Mouse (Mus musculus) testis, adult 2 months (tissue): ENCODE measurements at regions not wholly inside any gene's neighbourhood (a gene's known extent, or its start where the extent isn't known, plus 50 kb on each side); places are given as distances from the start of the nearest gene placed in this dataset.

Source experiments
- H3K27ac ChIP-seq: fragments of 200-500 bp; 2 replicates; pipeline ENCODE4 v1.5.1; 2012; ENCODE audit warnings: low read depth, low read length; ENCODE audit not compliant: control insufficient read depth, insufficient read depth
- H3K27me3 ChIP-seq: fragments of 200-500 bp; 2 replicates; pipeline ENCODE4 v1.6.1; 2012; ENCODE audit warnings: mild to moderate bottlenecking, low read length, moderate library complexity; ENCODE audit not compliant: control insufficient read depth, insufficient read depth
- H3K36me3 ChIP-seq: fragments of 200-500 bp; 2 replicates; pipeline ENCODE4 v1.6.1; 2012; ENCODE audit warnings: mild to moderate bottlenecking, low read length; ENCODE audit not compliant: control insufficient read depth, insufficient read depth
- H3K4me1 ChIP-seq: fragments of 200-500 bp; 2 replicates; pipeline ENCODE4 v1.6.1; 2012; ENCODE audit warnings: low read length; ENCODE audit not compliant: control insufficient read depth, insufficient read depth
- H3K4me3 ChIP-seq: fragments of 200-500 bp; 2 replicates; pipeline ENCODE4 v1.5.1; 2012; ENCODE audit warnings: low read depth, mild to moderate bottlenecking, low read length, moderate library complexity, mixed read lengths; ENCODE audit not compliant: control insufficient read depth
- CTCF ChIP-seq: fragments of 200-500 bp; IDR thresholded peaks from 2 replicates; pipeline ENCODE4 v1.5.1; 2012; ENCODE audit warnings: low read depth, mild to moderate bottlenecking, inconsistent platforms, low read length, moderate library complexity; ENCODE audit not compliant: control insufficient read depth, insufficient read depth, insufficient replicate concordance
- POLR2A ChIP-seq: fragments of 200-500 bp; IDR thresholded peaks from 2 replicates; pipeline ENCODE4 v1.6.1; 2012; ENCODE audit warnings: low read depth, mild to moderate bottlenecking, inconsistent platforms, low read length, moderate library complexity; ENCODE audit not compliant: control insufficient read depth

- Histone ChIP-seq H3K4me3 (no peak overlapping the region), H3K27ac (no peak overlapping the region), H3K4me1 (no peaks in the 10 kb centered on the region), H3K27me3 (no peaks in the 10 kb centered on the region), H3K36me3 (no peaks in the 10 kb centered on the region)
- TF ChIP-seq POLR2A, result no peak
- no peak for TF ChIP-seq CTCF
These were observed 206.0 kb downstream of the Lurap1l start for GRCm38 (mm10) chr4:81116411-81116810.

DNA sequence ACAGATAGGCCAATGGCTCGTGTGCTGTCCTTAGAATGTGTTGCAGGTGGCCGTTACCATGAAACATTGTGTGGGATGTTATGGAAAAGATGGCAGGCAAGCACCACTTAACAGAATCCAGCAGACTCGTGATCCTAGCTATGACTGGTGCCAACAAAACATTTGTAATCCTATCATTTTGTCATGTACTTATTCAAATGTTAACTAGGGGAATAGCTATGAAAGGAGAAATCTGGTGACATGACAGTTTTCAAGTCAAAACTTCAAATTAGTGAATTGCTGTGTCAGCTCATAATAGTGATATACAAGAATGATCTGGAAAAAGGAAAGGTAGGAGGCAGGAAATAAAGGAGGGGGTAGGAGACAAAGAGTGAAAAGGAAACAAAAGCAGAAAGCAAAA, 213.7 kb downstream of the Lurap1l start:
- H3K27ac ChIP-seq, result no peak overlapping the region
- no peaks in the 10 kb centered on the region for H3K27me3 ChIP-seq
- TF ChIP-seq CTCF (no peak), POLR2A (no peak)
- no peak overlapping the region for H3K4me3 ChIP-seq
- no peaks in the 10 kb centered on the region for H3K4me1 ChIP-seq
- H3K36me3 ChIP-seq, result no peaks in the 10 kb centered on the region

DNA sequence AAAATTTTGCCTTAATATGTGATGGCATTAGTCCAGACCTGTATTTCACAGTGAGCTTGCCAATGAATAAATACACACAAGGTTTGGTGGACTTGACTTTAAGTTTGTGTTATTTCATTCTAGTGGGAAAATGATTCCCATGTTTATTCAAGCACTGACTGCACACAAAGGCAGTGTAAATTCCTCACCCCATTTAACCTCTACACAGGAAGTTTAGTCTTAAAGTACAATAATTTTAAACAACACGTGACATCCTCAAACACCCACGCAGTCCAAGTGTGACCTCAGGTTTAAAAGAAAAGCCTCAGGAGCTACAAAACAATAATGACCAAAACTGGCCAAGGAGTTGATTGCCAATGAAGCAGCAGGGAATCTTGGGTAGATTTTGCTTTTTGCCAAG, 219.4 kb downstream of the Lurap1l start:
- no peaks in the 10 kb centered on the region for H3K4me1 ChIP-seq
- TF ChIP-seq CTCF, result no peak
- TF ChIP-seq POLR2A, result no peak
- no peaks in the 10 kb centered on the region for H3K27me3 ChIP-seq
- no peak overlapping the region for H3K27ac ChIP-seq
- no peak overlapping the region for H3K4me3 ChIP-seq
- no peaks in the 10 kb centered on the region for H3K36me3 ChIP-seq

GRCm38 (mm10) chr4:81173111-81173510, 262.7 kb downstream of the Lurap1l start:
- no peaks in the 10 kb centered on the region for H3K27me3 ChIP-seq
- H3K4me3 ChIP-seq, result no peak overlapping the region
- H3K36me3 ChIP-seq, result no peaks in the 10 kb centered on the region
- TF ChIP-seq CTCF, result no peak
- TF ChIP-seq POLR2A, result no peak
- no peaks in the 10 kb centered on the region for H3K4me1 ChIP-seq
- H3K27ac ChIP-seq, result no peak overlapping the region

- H3K36me3 ChIP-seq, result no peaks in the 10 kb centered on the region
- H3K4me3 ChIP-seq, result no peak overlapping the region
- TF ChIP-seq CTCF, result no peak
- TF ChIP-seq POLR2A, result no peak
- no peaks in the 10 kb centered on the region for H3K4me1 ChIP-seq
- no peaks in the 10 kb centered on the region for H3K27me3 ChIP-seq
- H3K27ac ChIP-seq, result no peak overlapping the region
These were observed 265.1 kb downstream of the Mpdz start for GRCm38 (mm10) chr4:81177443-81178041.

DNA sequence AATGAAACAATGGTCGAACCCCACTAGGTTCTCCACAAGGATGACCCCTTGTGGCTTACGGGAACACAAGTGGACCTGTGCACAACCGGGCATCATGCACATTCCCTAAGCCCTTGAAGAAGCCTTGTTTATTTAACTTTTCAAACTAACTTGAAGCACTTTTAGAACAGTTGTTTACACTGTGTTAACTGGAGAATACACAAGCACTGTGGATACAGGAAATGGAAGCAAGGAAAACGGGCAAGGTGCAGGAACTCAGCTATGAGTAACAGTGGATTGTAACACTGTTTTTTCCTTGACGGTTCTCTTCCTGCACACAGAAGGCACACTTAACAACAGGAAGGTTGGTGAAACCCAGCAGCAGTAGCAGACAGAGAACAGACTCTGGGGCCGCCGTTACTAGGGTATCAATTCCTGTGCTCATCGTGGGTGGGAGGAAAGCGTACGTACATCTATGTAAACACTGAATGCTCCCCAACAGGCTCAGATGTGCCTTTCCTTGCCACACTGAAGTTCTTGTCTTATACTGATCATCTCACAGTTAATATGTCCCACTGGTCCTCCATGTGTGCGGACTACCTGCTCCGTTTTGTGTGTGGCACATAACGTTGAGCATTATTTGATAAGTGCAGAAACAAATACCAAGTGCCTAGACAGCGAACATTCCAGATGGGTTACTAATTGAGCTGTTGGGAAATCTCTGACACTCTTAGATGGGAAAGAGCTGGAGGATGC, 264.4 kb downstream of the Mpdz start:
- no peak overlapping the region for H3K4me3 ChIP-seq
- H3K4me1 ChIP-seq, result no peaks in the 10 kb centered on the region
- H3K36me3 ChIP-seq, result no peaks in the 10 kb centered on the region
- no peaks in the 10 kb centered on the region for H3K27me3 ChIP-seq
- TF ChIP-seq CTCF (no peak), POLR2A (no peak)
- no peak overlapping the region for H3K27ac ChIP-seq

DNA sequence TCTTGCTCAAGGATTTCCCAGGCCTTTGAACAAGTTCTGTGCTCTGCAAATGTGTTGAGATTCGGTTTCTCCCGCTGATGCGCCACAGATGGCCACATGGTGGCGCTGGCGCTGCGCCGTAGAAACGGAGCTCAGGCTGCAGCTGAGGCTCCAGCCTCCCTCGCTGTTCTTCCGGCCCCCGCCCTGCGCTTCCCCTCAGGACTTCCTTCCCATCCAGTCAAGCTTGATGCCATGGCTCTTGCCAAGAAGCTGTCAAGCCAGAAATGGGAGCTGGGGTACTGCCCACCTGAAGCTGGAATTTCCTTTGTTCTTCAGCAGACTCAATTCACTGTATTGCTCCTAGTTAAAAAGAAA, 263.9 kb downstream of the Mpdz start:
- no peaks in the 10 kb centered on the region for H3K27me3 ChIP-seq
- H3K27ac ChIP-seq, result no peak overlapping the region
- no peaks in the 10 kb centered on the region for H3K36me3 ChIP-seq
- peak; percentile 99 for TF ChIP-seq CTCF
- TF ChIP-seq POLR2A, result no peak
- no peak overlapping the region for H3K4me3 ChIP-seq
- no peaks in the 10 kb centered on the region for H3K4me1 ChIP-seq
